Mouse (Mus musculus) heart, embryonic 14.5 days (tissue): ENCODE data around the gene Gpatch3. TPM values are rescaled to one million over a fixed set of nuclear protein-coding genes. Genes with fewer than 3 reads are reported as not detected.

Source experiments
- ATAC-seq: fragments of 200-750 bp; cut with Nextera tagmentation; 2 replicates; pipeline ENCODE4 v1.8.0; 2017; ENCODE audit warnings: low read depth, moderate TSS enrichment; ENCODE audit not compliant: insufficient number of reproducible peaks, insufficient read depth, low FRiP score
- H3K27ac ChIP-seq, 2 experiments: fragments of 200-500 bp in 1 of 2; fragments of 300-500 bp in 1 of 2; sonication (generic) in 1 of 2; replicated peaks in 1 of 2; 2 replicates each; pipeline ENCODE4 v1.5.1; 2012 to 2014; ENCODE audit warnings: low read depth in 2 of 2, low read length in 2 of 2, control low read depth in 1 of 2, mild to moderate bottlenecking in 1 of 2, mixed read lengths in 1 of 2; ENCODE audit not compliant: control insufficient read depth in 1 of 2, insufficient read depth in 1 of 2
- H3K27me3 ChIP-seq: fragments of 300-500 bp; sonication (generic); 2 replicates; pipeline ENCODE4 v1.6.1; 2014; ENCODE audit warnings: mild to moderate bottlenecking, low read length, control low read depth; ENCODE audit not compliant: control insufficient read depth, insufficient read depth
- H3K36me3 ChIP-seq: fragments of 300-500 bp; sonication (generic); 2 replicates; pipeline ENCODE4 v1.6.1; 2014; ENCODE audit warnings: mild to moderate bottlenecking, control low read depth, low read length, mixed read lengths; ENCODE audit not compliant: control insufficient read depth, insufficient read depth
- H3K4me1 ChIP-seq, 2 experiments: fragments of 200-500 bp in 1 of 2; fragments of 300-500 bp in 1 of 2; sonication (generic) in 1 of 2; 2 replicates each; pipeline ENCODE4 v1.6.1; 2012 to 2014; ENCODE audit warnings: low read length in 2 of 2, control low read depth in 1 of 2, mixed read lengths in 1 of 2; ENCODE audit not compliant: control insufficient read depth in 2 of 2, insufficient read depth in 2 of 2
- H3K4me2 ChIP-seq: fragments of 300-500 bp; sonication (generic); 2 replicates; pipeline ENCODE4 v1.6.1; 2014; ENCODE audit warnings: mild to moderate bottlenecking, low read length
- H3K4me3 ChIP-seq, 2 experiments: fragments of 200-500 bp in 1 of 2; fragments of 300-500 bp in 1 of 2; sonication (generic) in 1 of 2; 2 replicates each; pipeline ENCODE4 v1.5.1; 2012 to 2014; ENCODE audit warnings: low read length in 2 of 2, mild to moderate bottlenecking in 2 of 2, control low read depth in 1 of 2, low read depth in 1 of 2, moderate library complexity in 1 of 2; ENCODE audit not compliant: control insufficient read depth in 1 of 2, insufficient read depth in 1 of 2
- H3K9ac ChIP-seq: fragments of 300-500 bp; sonication (generic); 2 replicates; pipeline ENCODE4 v1.6.1; 2014; ENCODE audit warnings: mild to moderate bottlenecking, low read length
- H3K9me3 ChIP-seq: fragments of 300-500 bp; sonication (generic); 2 replicates; pipeline ENCODE4 v1.6.1; 2016; ENCODE audit warnings: low read length, control low read depth; ENCODE audit not compliant: control insufficient read depth
- WGBS: fragments of 180-500 bp; shearing (Covaris S2); extraction: QIAGEN DNeasy Blood & Tissue Kit; methylation state at CpG from one replicate; pipeline ENCODE4 v1.1.7; 2014; 5-methylcytosine and 5-hydroxymethylcytosine counted together
- polyA plus RNA-seq: library from polyadenylated mRNA; unstranded; fragments of >200 nt; fragmentation: Nextera tagmentation; extraction: Ambion mirVana; gene quantifications from 2 replicates; pipeline ENCODE4 v1.2.1, GENCODE M21; 2014

Gpatch3 gene
- polyA plus RNA-seq = 5.4 and 6.1 TPM in 2 replicates

GRCm38 (mm10) chr4:133574070-133574842, at the start of gene Gpatch3:
TSS of gene Gpatch3 (plus strand) at chr4:133574745.
- Histone ChIP-seq H3K36me3 (peaks cover 16% of the 10 kb centered on the region), H3K4me3 (peak within 1 kb of the TSS; percentile 84 to 91), H3K27me3 (no peaks in the 10 kb centered on the region), H3K27ac (peak within 1 kb of the TSS; percentile 73 to 84), H3K9me3 (no peaks in the 10 kb centered on the region), H3K4me1 (peaks cover 6 to 13% of the 10 kb centered on the region in 2 experiments; a peak in 3 of 4 replicates), H3K4me2 (peak within 1 kb of the TSS; percentile 90), H3K9ac (peak within 1 kb of the TSS; percentile 87)
- peak; percentile 77 for ATAC-seq
- WGBS = 7% methylated on average over 44 of the region's 44 CpGs

- Histone ChIP-seq H3K4me2 (no peak overlapping the region), H3K27ac (no peak overlapping the region), H3K4me1 (no peaks in the 10 kb centered on the region), H3K9me3 (no peaks in the 10 kb centered on the region), H3K27me3 (no peaks in the 10 kb centered on the region), H3K9ac (no peak overlapping the region), H3K4me3 (no peak overlapping the region), H3K36me3 (peaks cover 38% of the 10 kb centered on the region)
- WGBS = 64% methylated on average over 16 of the region's 16 CpGs
- ATAC-seq = no peak
Observed at GRCm38 (mm10) chr4:133527788-133528187, 46.8 kb upstream of the Gpatch3 start.

GRCm38 (mm10) chr4:133532777-133533176, 41.8 kb upstream of the Gpatch3 start:
- H3K4me2 ChIP-seq = no peak overlapping the region
- no peaks in the 10 kb centered on the region for H3K9me3 ChIP-seq
- 87% methylated on average over 3 of the region's 3 CpGs for WGBS

GRCm38 (mm10) chr4:133536081-133536480, 38.5 kb upstream of the Gpatch3 start:
- 79% methylated on average over 3 of the region's 3 CpGs for WGBS
- ATAC-seq = no peak
- no peaks in the 10 kb centered on the region for H3K27me3 ChIP-seq
- no peaks in the 10 kb centered on the region for H3K9me3 ChIP-seq
- peaks cover 96% of the 10 kb centered on the region for H3K36me3 ChIP-seq
- no peak overlapping the region for H3K27ac ChIP-seq
- no peak overlapping the region for H3K9ac ChIP-seq
- no peaks in the 10 kb centered on the region for H3K4me1 ChIP-seq
- no peak overlapping the region for H3K4me2 ChIP-seq
- H3K4me3 ChIP-seq = no peak overlapping the region

More at GRCm38 (mm10) chr4:133532777-133533176, 41.8 kb upstream of the Gpatch3 start:
- Histone ChIP-seq H3K27ac (no peak overlapping the region), H3K4me3 (no peak overlapping the region), H3K9ac (no peak overlapping the region), H3K27me3 (no peaks in the 10 kb centered on the region), H3K36me3 (peaks cover 87% of the 10 kb centered on the region), H3K4me1 (no peaks in the 10 kb centered on the region)
- no peak for ATAC-seq

- Histone ChIP-seq H3K9ac (no peak overlapping the region), H3K4me3 (no peak overlapping the region), H3K9me3 (no peaks in the 10 kb centered on the region), H3K4me1 (no peaks in the 10 kb centered on the region), H3K4me2 (no peak overlapping the region), H3K27me3 (no peaks in the 10 kb centered on the region), H3K27ac (no peak overlapping the region), H3K36me3 (peaks cover 96% of the 10 kb centered on the region)
- WGBS = 89% methylated on average over 5 of the region's 5 CpGs
- ATAC-seq = no peak
Observed at GRCm38 (mm10) chr4:133536652-133537051, 37.9 kb upstream of the Gpatch3 start.

- peak within 1 kb of the TSS; percentile 36 to 46 for H3K27ac ChIP-seq
- no peaks in the 10 kb centered on the region for H3K9me3 ChIP-seq
- 0% methylated on average over 71 of the region's 77 CpGs for WGBS
- H3K27me3 ChIP-seq = no peaks in the 10 kb centered on the region
- peak within 1 kb of the TSS; percentile 90 to 99 for H3K4me3 ChIP-seq
- peaks cover 24% of the 10 kb centered on the region for H3K36me3 ChIP-seq
- peak within 1 kb of the TSS; percentile 92 for H3K9ac ChIP-seq
- H3K4me1 ChIP-seq = peaks cover 0 to 10% of the 10 kb centered on the region in 2 experiments; a peak in 3 of 4 replicates
- peak; percentile 94 for ATAC-seq
- H3K4me2 ChIP-seq = peak within 1 kb of the TSS; percentile 67
Observed at GRCm38 (mm10) chr4:133545272-133546231, 29.0 kb upstream of the Gpatch3 start, which contains the start of gene Nudc. TSS of gene Nudc (minus strand) at chr4:133545996.

GRCm38 (mm10) chr4:133552029-133552428, 22.5 kb upstream of the Gpatch3 start:
- Histone ChIP-seq H3K4me3 (no peak overlapping the region), H3K9ac (no peak overlapping the region), H3K27me3 (no peaks in the 10 kb centered on the region), H3K4me2 (no peak overlapping the region), H3K4me1 (peaks cover 15 to 16% of the 10 kb centered on the region in 2 experiments), H3K27ac (no peak overlapping the region), H3K9me3 (no peaks in the 10 kb centered on the region), H3K36me3 (0 out of 2 replicates have a peak, but pooled peaks cover 4% of the 10 kb centered on the region)
- WGBS = 75% methylated on average over 1 of the region's 1 CpGs
- ATAC-seq = no peak
